Mouse (Mus musculus) thymus, postnatal 0 days (tissue): ENCODE data around the gene 2900026A02Rik. TPM values are rescaled to one million over a fixed set of nuclear protein-coding genes. Genes with fewer than 3 reads are reported as not detected.
A peak's percentile ranks its signal among the peaks of the same experiment; 100 is the strongest.

Experiments
- DNase-seq: peaks from one replicate; pipeline ENCODE4 v3.0.0-alpha.2; 2015; ENCODE audit warnings: low spot score
- polyA plus RNA-seq: library from polyadenylated mRNA; unstranded; fragments of >200 nt; fragmentation: Nextera tagmentation; extraction: Ambion mirVana; gene quantifications from 2 replicates; pipeline ENCODE4 v1.2.1, GENCODE M21; 2015

Gene 2900026A02Rik
- polyA plus RNA-seq, 1 experiment from 2014 or later: 3.9 TPM

GRCm38 (mm10) chr5:113151554-113152103 is 69.4 kb downstream of the 2900026A02Rik start:
- peak; percentile 53 for DNase-seq

- DNase-seq: no peak
Measured at GRCm38 (mm10) chr5:113150871-113151553, 70.0 kb downstream of the 2900026A02Rik start.

- no peak for DNase-seq
Measured at GRCm38 (mm10) chr5:113149052-113149451, 72.0 kb downstream of the 2900026A02Rik start.

- DNase-seq: no peak
Measured at GRCm38 (mm10) chr5:113147994-113148471, 73.0 kb downstream of the 2900026A02Rik start.

GRCm38 (mm10) chr5:113146656-113147055 is 74.4 kb downstream of the 2900026A02Rik start:
- DNase-seq: no peak

- DNase-seq: no peak
Measured at GRCm38 (mm10) chr5:113145171-113145570, 75.9 kb downstream of the 2900026A02Rik start.

GRCm38 (mm10) chr5:113142486-113142885 is 78.5 kb downstream of the 2900026A02Rik start:
- no peak for DNase-seq

GRCm38 (mm10) chr5:113142018-113142417 is 79.0 kb downstream of the 2900026A02Rik start:
- no peak for DNase-seq

- DNase-seq: no peak
Measured at GRCm38 (mm10) chr5:113140872-113141271, 80.2 kb downstream of the 2900026A02Rik start.

- DNase-seq: no peak
Measured at GRCm38 (mm10) chr5:113140051-113140450, 81.0 kb downstream of the 2900026A02Rik start.

GRCm38 (mm10) chr5:113139064-113139726 is 81.8 kb downstream of the 2900026A02Rik start:
- DNase-seq: no peak

- peak; percentile 61 for DNase-seq
Measured at GRCm38 (mm10) chr5:113138319-113139063, 82.5 kb downstream of the 2900026A02Rik start.

- peak; percentile 31 for DNase-seq
Measured at GRCm38 (mm10) chr5:113137691-113138318, 83.2 kb downstream of the 2900026A02Rik start.

- no peak for DNase-seq
Measured at GRCm38 (mm10) chr5:113136951-113137487, 84.0 kb downstream of the 2900026A02Rik start.

GRCm38 (mm10) chr5:113135513-113135912 is 85.5 kb downstream of the 2900026A02Rik start:
- DNase-seq: no peak

GRCm38 (mm10) chr5:113133722-113134710 is 87.0 kb downstream of the 2900026A02Rik start:
- DNase-seq: no peak

GRCm38 (mm10) chr5:113133080-113133491 is 88.0 kb downstream of the 2900026A02Rik start:
- DNase-seq: no peak

- no peak for DNase-seq
Measured at GRCm38 (mm10) chr5:113132635-113133041, 88.4 kb downstream of the 2900026A02Rik start.

- DNase-seq: peak; percentile 37
Measured at GRCm38 (mm10) chr5:113128426-113128825, 92.6 kb downstream of the 2900026A02Rik start.

GRCm38 (mm10) chr5:113126476-113126875 is 94.6 kb downstream of the 2900026A02Rik start:
- DNase-seq: no peak
